Mouse (Mus musculus) forebrain, embryonic 10.5 days (tissue): ENCODE data around the gene Fto. TPM values are rescaled to one million over a fixed set of nuclear protein-coding genes. Genes with fewer than 3 reads are reported as not detected.

Experiments
- DNase-seq: peaks from one replicate; pipeline ENCODE4 v3.0.0-alpha.2; 2017; ENCODE audit warnings: low spot score; ENCODE audit errors: extremely low spot score
- H3K27ac ChIP-seq: fragments of 300-500 bp; sonication (generic); 2 replicates; pipeline ENCODE4 v1.5.1; 2016; ENCODE audit warnings: mild to moderate bottlenecking
- H3K27me3 ChIP-seq: fragments of 300-500 bp; sonication (generic); 2 replicates; pipeline ENCODE4 v1.6.1; 2016; ENCODE audit warnings: mild to moderate bottlenecking; ENCODE audit not compliant: poor library complexity, severe bottlenecking
- H3K36me3 ChIP-seq: fragments of 300-500 bp; sonication (generic); replicated peaks from 2 replicates; pipeline ENCODE4 v1.6.1; 2016; ENCODE audit warnings: mild to moderate bottlenecking, moderate library complexity
- H3K4me1 ChIP-seq: fragments of 300-500 bp; sonication (generic); 2 replicates; pipeline ENCODE4 v1.6.1; 2016
- H3K4me3 ChIP-seq: fragments of 300-500 bp; sonication (generic); 2 replicates; pipeline ENCODE4 v1.5.1; 2016; ENCODE audit warnings: mild to moderate bottlenecking, moderate library complexity
- H3K9me3 ChIP-seq: fragments of 300-500 bp; sonication (generic); 2 replicates; pipeline ENCODE4 v1.6.1; 2016; ENCODE audit warnings: mild to moderate bottlenecking, moderate library complexity
- WGBS: fragments of 180-500 bp; shearing (Covaris S2); methylation state at CpG from one replicate; pipeline ENCODE4 v1.1.7; 2016; 5-methylcytosine and 5-hydroxymethylcytosine counted together
- polyA plus RNA-seq: library from polyadenylated mRNA; unstranded; fragments of >200 nt; fragmentation: Nextera tagmentation; extraction: Ambion mirVana; gene quantifications from 2 replicates; pipeline ENCODE4 v1.2.1, GENCODE M21; 2016

The Fto gene
- polyA plus RNA-seq, 1 experiment from 2014 or later, result 88.3 TPM

DNA sequence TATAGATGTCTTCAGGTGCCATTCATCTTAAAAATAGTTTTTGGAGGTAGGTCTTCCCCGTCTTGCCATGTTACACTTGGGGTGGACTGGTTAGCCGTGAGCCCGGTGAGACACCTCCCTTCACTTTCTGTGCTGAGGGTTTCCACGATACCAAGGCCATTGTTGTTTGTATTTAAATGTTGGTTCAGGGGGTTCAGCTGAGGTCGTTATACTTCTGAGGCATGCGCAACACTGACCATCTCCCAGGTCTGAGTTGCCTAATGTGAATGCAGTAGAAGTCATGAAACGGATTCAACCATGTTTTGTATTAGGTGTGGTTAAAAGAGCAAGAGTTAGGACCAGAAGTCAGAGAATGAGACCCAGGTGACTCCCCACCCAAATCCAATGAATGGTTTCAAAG lies 72.5 kb downstream of the Fto start:
- WGBS, result 95% methylated on average over 7 of the region's 7 CpGs
- H3K27ac ChIP-seq, result no peak overlapping the region
- H3K36me3 ChIP-seq, result no peaks in the 10 kb centered on the region
- DNase-seq, result no peak
- H3K4me1 ChIP-seq, result peaks cover 75% of the 10 kb centered on the region
- H3K4me3 ChIP-seq, result no peak overlapping the region
- no peaks in the 10 kb centered on the region for H3K9me3 ChIP-seq
- H3K27me3 ChIP-seq, result peaks cover 19% of the 10 kb centered on the region

DNA sequence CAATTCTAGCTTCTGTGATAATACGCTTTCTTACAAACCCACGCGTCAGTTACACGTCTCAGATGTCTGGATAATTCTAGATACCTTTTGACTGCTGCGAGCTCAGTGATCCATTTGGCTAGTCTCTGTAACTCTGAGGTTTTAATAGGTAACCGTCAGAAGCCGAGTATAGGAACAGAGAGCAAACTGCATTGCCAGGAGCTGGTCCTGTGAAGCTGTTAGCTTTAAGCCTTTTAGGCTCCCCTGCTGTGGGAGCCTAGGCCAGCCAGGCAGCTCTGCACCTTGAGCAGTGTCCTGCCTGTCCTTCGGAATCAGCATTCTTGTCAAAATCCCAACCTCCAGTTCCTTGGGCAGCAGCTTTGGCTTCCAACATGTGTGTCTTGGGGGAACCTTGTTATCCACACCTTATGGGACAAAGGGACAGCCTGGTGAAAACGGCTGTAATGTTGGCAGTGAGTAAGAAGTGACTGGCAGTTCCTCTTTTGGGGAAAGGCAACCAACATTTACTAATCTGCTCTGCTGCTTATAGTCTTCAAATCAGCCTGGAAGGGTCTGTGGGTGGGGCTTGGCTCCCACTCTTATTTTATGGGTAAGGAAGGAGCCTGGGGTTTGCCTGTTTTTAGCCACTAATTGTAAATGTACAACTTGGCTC lies 77.2 kb downstream of the Fto start:
- Histone ChIP-seq H3K4me1 (peaks cover 55% of the 10 kb centered on the region), H3K27me3 (no peaks in the 10 kb centered on the region), H3K9me3 (no peaks in the 10 kb centered on the region), H3K27ac (no peak overlapping the region), H3K4me3 (no peak overlapping the region), H3K36me3 (no peaks in the 10 kb centered on the region)
- no peak for DNase-seq
- WGBS, result 61% methylated on average over 9 of the region's 9 CpGs

DNA sequence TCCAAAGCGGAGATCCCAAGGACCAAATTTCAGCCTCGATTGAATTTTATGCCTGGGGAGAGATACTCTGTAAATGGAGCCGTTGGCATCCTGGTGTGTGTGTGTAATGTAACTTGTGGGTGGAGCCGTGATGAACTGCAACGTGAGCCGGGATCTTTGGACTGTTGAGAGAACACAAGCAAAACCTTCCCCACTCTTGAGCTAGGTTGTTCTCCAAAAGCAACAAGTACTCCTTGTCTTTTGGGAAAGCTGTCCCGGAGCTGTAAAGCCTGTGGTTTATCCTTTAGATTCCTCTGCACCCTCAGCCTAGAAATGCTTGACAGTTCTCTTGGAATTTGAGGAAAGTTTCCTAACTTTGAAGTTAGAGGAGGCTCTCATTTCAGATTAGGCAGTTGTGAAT lies 78.9 kb downstream of the Fto start:
- H3K27ac ChIP-seq, result no peak overlapping the region

DNA sequence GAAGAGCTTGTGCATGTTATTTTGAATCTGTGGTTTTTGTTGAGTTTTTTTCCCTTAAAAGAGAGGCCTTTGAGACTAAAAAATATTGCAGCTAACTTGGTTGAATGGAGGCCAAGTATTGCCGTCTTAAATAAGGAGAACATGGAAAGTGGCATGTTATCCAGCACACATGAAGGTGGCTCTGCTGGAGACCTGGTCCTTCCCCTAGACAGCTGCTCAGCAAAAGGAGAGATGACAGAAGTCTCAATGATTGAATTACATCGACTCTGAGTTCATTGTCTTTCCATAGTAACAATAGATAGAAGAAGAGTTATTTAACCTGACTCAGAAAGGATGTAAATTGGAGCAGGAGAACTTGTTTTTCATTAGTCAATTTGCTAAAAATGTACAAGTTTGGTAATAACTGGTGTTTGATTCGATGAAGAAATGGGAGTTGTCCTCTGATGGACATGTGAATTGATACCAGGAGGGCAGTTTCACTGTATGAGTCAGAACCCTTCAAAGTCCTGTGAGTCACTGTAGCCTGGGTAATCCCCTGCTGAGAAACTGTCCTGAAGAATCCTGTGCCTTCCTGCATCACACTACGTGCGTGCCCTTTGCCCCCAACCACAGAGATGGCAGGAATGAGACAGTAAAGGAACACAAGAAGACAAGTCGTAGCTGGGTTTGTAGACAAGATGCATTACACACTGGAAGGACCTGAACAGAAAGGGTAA lies 82.2 kb downstream of the Fto start:
- 86% methylated on average over 6 of the region's 6 CpGs for WGBS
- H3K27me3 ChIP-seq, result no peaks in the 10 kb centered on the region
- peaks cover 25% of the 10 kb centered on the region for H3K4me1 ChIP-seq
- H3K4me3 ChIP-seq, result no peak overlapping the region
- no peak for DNase-seq
- H3K36me3 ChIP-seq, result no peaks in the 10 kb centered on the region
- no peaks in the 10 kb centered on the region for H3K9me3 ChIP-seq
- H3K27ac ChIP-seq, result no peak overlapping the region

More for the DNA sequence above, 78.9 kb downstream of the Fto start:
- Histone ChIP-seq H3K9me3 (no peaks in the 10 kb centered on the region), H3K27me3 (no peaks in the 10 kb centered on the region), H3K4me3 (no peak overlapping the region), H3K36me3 (no peaks in the 10 kb centered on the region), H3K4me1 (peaks cover 55% of the 10 kb centered on the region)
- WGBS, result 84% methylated on average over 7 of the region's 7 CpGs
- DNase-seq, result no peak

DNA sequence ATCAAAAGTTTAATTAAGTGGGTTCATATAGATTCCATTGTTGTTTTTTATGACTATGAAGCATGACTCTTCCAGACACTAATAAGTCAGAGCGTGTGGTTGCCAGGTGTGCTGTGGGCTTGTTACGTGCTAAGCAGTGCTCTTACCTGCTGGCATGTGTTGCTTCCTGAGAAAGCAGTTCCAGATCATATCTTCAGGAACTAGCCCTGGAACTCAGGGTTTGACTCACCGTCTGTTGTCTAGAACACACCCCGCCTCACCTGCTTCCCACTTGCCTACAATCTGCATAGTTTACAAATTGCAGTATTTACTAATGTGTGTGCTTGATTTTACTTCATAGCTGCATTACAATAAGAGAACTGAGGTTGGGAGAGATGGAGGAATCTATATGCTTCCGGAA lies 84.7 kb downstream of the Fto start:
- no peak for DNase-seq
- no peak overlapping the region for H3K4me3 ChIP-seq
- H3K27ac ChIP-seq, result no peak overlapping the region
- WGBS, result 97% methylated on average over 5 of the region's 5 CpGs
- no peaks in the 10 kb centered on the region for H3K9me3 ChIP-seq
- peaks cover 9% of the 10 kb centered on the region for H3K4me1 ChIP-seq
- H3K36me3 ChIP-seq, result no peaks in the 10 kb centered on the region; the same call in 1 of the 2 replicates
- H3K27me3 ChIP-seq, result no peaks in the 10 kb centered on the region

DNA sequence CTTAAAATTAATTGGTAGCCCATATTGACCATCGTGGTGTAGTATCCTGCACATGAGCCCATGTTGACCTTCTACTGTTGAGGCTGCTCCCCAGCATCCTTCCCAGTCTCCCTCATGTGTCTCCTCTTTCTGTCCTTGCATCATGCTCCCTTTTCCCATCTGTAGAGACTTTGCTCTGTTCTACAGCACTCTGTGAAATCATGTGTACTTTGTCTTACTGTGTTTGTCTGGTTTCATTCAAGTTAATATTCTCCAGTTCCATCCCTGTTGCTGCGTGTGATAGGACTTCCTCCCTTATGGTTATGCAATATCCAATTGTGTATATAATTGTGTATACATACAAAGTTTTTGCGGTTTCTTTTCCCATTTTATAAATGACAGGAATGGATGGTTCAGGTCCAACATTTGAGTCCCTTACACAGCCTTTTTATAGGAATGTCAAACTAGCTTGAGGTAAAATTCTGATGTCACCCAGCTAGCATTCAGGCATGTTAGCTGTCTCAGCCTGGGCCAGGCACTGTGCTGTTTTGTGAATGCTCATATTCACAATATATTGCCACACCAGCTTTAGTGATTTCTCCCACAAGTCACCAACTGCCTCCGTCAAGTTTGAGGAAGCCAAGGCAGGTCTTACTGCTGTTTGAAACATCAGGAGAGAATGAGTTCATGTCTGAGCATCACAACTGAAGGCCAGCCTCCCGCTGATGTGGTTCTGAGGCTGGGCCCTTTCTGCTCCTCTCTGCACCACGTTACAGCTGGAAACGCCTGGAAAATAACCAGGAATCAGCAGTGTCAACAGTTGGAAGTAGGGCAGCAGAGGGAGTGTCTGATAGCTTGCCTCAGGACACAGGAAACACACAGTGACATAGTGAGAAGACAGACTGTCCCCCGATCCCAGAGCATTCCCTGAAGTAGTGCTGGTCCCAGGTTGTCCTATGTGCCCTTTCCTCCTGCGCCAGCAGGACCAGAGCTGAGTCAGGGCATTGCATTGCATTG lies 90.0 kb downstream of the Fto start:
- DNase-seq, result no peak
- Histone ChIP-seq H3K27me3 (no peaks in the 10 kb centered on the region), H3K4me1 (no peaks in the 10 kb centered on the region), H3K36me3 (peaks cover 19% of the 10 kb centered on the region), H3K27ac (no peak overlapping the region), H3K4me3 (no peak overlapping the region), H3K9me3 (no peaks in the 10 kb centered on the region)
- WGBS, result 89% methylated on average over 9 of the region's 9 CpGs

DNA sequence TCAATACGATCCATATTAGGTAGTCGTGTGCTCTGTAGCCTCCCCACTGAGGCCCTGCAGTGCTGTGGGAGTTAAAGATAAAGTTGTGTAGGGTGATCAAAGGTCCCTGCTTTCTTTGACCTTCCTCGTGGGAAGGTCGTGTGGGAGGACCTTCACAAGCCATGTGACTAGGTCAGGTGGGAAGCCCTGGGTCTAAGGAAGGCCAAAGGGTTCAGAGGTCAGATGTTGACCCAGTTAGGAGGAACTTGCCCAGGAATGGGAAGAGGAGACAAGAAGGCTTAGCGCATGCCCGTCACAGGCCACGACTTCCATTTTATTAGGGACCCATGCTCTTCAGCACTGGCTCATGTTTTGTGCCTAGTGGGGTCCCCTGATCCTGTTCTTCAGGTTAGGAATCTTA lies 91.0 kb downstream of the Fto start:
- no peak for DNase-seq
- no peaks in the 10 kb centered on the region for H3K27me3 ChIP-seq
- H3K4me1 ChIP-seq, result no peaks in the 10 kb centered on the region
- 91% methylated on average over 7 of the region's 7 CpGs for WGBS
- no peak overlapping the region for H3K4me3 ChIP-seq
- H3K27ac ChIP-seq, result no peak overlapping the region
- peaks cover 23% of the 10 kb centered on the region for H3K36me3 ChIP-seq
- no peaks in the 10 kb centered on the region for H3K9me3 ChIP-seq

DNA sequence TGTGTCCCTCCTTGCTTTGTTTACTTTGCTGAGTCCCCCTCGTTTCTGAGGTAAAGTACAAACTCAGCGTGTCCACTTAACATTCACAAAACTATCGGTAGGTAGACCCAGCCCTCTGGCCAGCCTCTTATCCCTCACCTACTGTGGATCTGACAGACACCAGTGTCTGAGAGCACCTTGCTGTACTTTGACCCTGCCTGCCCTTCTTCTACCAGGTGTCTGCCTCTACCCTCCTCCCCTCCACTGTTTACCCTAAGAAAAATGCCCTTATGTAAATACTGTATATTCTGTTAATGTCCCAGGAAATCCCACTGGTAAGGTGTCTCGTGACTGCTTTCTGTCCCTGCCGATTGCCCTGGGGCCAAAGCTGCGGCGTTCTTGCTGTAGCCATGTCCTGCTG lies 91.8 kb downstream of the Fto start:
- Histone ChIP-seq H3K4me3 (no peak overlapping the region), H3K4me1 (no peaks in the 10 kb centered on the region), H3K9me3 (no peaks in the 10 kb centered on the region), H3K36me3 (peaks cover 31% of the 10 kb centered on the region), H3K27ac (no peak overlapping the region), H3K27me3 (no peaks in the 10 kb centered on the region)
- DNase-seq, result no peak
- 89% methylated on average over 7 of the region's 7 CpGs for WGBS

DNA sequence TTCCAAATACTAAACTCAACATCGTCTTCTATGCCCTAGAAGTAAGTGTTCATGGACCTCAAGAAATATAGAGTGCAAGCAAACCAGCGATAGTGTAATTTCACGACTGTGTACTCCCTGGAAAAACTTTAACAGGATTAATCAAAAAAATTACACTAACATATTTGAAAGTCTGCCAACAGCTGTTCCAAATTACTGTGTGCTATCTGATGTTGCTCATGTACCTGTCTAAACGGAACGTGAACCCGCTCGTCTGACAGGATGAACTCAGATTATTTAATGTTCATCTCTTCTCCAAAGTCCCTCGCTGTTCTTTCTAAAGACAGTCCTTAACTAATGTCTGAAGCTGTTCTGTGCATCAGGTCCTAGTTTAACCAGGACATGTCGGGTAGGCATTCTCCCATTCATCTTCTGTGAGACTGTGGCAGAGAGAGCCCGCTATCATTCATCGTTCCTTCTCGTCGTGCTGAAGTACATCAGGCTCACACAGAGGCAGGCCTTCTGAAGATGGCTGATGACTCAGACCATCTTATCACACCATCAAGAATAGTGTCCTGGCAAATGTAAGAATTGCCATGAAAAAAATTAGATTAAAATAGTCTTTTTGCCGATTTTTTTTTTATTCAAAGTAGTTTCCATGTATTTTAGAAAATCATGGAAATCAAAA lies 93.4 kb downstream of the Fto start:
- Histone ChIP-seq H3K4me3 (no peak overlapping the region), H3K27ac (no peak overlapping the region), H3K9me3 (no peaks in the 10 kb centered on the region), H3K4me1 (peaks cover 11% of the 10 kb centered on the region), H3K36me3 (peaks cover 37% of the 10 kb centered on the region), H3K27me3 (no peaks in the 10 kb centered on the region)
- DNase-seq, result no peak
- 93% methylated on average over 14 of the region's 14 CpGs for WGBS

DNA sequence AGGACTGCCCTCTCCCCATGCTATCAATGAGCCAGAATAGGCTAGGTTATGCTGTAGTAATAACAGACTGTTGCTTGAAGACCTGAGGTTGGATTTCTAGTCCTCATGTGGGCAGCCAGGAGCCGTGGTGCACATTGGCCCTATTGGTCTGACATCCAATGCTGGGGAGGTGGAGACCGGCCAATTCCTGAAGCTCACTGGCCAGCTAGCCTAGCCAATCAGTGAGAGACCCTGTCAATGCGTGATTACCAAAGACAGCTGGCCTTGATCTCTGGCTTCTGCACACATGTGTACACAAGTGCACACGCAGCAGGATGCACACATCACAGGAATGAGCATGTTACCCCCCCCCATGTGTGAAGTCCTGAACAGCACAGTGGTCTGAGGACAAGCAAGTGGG lies 94.6 kb downstream of the Fto start:
- DNase-seq, result no peak
- Histone ChIP-seq H3K4me1 (peaks cover 11% of the 10 kb centered on the region), H3K9me3 (no peaks in the 10 kb centered on the region), H3K27ac (no peak overlapping the region), H3K36me3 (peaks cover 40% of the 10 kb centered on the region), H3K4me3 (no peak overlapping the region), H3K27me3 (no peaks in the 10 kb centered on the region)
- WGBS, result 87% methylated on average over 4 of the region's 4 CpGs

DNA sequence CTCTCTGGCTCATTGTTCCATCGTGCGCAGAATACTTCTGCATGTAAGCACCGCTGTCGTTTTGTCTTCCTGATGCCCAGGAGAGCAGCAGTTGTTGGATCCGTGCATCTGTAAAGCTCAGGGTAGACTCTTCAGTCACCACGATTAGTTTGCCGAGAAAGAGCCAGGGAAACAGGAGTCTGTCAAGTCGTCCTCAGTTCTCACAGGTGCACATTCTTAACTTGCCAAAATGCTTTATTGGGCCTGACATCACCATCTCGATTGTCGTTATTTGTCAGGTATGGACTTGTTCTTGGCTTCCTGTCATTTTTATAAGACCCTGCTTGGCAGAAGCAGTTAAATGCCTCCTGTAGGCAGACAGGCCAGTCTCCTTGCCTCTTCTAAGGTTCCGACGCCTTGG lies 96.7 kb downstream of the Fto start:
- peaks cover 11% of the 10 kb centered on the region for H3K4me1 ChIP-seq
- WGBS, result 91% methylated on average over 12 of the region's 12 CpGs
- peaks cover 25% of the 10 kb centered on the region for H3K36me3 ChIP-seq
- H3K27me3 ChIP-seq, result no peaks in the 10 kb centered on the region
- H3K4me3 ChIP-seq, result no peak overlapping the region
- H3K9me3 ChIP-seq, result no peaks in the 10 kb centered on the region
- no peak for DNase-seq
- H3K27ac ChIP-seq, result no peak overlapping the region

DNA sequence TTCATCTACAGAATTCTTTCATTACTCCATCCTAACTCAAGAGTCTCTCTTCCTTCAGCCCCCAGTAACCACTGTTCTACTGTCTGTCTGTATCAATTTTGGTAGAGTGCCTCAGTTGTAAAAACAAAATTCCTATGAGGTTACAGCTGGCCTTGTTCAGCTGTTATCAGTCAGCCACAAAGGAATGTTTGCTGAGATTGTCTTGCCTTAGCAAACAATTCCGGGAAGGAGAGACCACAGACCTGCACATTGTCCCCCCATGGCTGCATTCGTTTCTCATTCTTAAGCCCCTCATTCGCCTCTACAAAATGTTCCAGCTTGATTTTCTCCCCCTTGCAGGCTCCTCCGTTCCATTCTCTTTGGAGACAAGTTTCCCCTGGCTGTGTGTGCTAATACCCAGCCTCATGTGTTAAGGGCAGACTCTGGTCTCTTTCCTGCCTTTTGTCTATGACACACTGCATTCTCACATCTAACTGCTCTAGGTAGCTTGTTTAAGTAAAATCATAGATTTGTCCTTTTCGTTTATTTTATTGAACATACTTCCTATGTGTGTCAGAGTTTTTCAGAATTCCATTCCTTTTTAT lies 111.3 kb downstream of the Fto start:
- peaks cover 3% of the 10 kb centered on the region; the same call in 1 of the 2 replicates for H3K9me3 ChIP-seq
- H3K4me3 ChIP-seq, result no peak overlapping the region
- H3K27ac ChIP-seq, result no peak overlapping the region
- 88% methylated on average over 5 of the region's 5 CpGs for WGBS
- no peaks in the 10 kb centered on the region for H3K4me1 ChIP-seq
- H3K27me3 ChIP-seq, result no peaks in the 10 kb centered on the region
- peaks cover 26% of the 10 kb centered on the region for H3K36me3 ChIP-seq
- DNase-seq, result no peak
